Mouse (Mus musculus): Measurements from ENCODE around the gene Terb2.
"Not testable (repeated sequence)": the region's sequence is repeated elsewhere in the genome, so short reads cannot be mapped to it uniquely, and the experiment has no call there.

The Terb2 gene

DNA sequence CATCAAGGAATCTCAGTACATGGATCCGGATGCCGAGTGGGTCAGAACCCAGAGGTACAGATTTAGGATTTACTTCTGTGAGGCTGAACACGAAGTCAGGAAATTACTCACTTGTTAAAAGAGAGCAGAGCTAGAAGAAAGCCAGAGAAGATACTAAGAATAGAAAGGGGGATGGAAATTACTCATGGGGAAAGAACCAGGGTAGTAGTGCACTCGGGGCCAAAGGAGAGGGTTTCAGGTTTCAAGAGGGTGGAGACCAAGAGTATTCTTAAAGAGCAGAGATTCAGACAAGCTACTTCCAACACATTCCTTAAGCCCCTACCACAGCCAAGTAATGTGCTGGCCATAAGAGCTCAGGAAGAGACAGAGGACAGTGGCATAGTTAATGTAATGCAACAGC lies 24.5 kb upstream of the Terb2 start:
- no peak for DNase-seq (ENCODE audit: low spot score in 2 of 2)

DNA sequence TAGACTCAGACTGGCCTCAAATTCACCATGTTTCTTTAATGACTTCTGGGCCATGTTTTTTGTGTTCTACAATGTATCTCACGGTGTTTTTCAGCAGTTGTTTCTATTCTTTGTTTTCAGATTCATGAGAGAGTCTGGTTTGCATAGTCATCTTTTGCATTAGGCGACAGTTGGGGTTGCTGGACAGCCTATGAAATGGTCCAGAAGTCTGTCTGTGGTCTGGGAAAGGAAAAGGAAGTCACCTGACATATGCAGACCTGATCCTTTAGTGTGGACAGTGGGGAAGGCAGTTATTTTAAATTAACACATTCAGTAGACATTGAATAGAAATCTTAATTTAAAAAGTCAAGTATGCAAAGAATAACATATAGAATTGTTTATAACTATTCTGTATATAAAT lies 23.5 kb upstream of the Terb2 start:
- no peak for DNase-seq (ENCODE audit: low spot score in 2 of 2)

DNA sequence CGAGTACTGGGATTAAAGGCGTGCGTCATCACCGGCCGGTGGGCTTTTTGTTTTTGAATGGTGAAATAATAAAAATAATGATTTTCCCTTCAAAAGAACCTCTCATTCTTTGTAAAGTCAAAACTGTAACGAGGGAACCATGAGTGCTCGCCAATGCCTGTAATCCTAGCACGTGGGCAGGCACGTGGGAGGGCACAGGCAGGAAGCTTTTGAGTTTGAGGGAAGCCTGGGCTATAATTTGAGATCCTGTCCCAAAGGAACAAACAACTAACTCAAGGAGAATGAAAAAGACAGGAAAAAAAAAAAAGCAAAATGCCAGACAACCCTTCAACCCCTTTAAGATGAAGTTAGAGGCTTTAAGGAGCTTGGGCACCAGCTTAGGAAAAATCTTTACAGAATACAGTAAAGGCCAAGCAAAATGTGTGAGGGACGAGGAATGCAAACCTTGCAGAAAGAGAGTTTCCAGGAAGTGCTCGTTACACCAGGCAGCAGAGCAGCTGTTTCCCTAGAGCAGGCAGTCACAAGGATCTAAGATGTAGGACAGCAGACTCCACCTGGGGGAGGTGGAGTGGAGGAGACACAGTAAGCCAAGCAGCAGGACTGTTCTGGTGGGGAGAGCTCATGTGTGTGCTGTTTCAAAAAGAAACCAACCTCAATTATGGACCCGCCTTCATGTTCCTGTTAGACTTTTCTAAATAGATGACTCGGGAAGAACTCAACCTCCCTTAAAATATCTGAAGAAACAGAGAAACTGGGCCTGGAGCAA lies 22.5 kb upstream of the Terb2 start:
- DNase-seq (ENCODE audit: low spot score in 2 of 2) = no peak

DNA sequence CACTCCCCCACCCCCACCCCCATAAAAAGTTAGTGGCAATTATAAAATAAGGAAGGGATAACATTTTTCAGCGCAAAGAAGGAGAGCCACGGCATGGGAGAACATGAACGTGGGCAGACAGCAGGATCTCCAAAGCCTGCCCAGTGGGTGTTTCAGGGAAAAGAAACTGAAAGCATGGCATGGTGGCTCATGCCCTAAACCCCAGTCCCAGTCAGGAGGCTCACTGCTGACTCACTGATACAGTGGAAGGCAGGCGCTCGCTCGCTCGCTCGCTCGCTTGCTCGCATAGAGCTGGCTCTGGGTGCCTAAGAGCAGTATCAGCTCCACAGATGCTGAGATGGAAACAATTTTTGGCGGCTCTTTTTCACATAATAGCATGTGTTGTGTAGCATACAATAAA lies 21.8 kb upstream of the Terb2 start:
- no peak for DNase-seq (ENCODE audit: low spot score in 2 of 2)

DNA sequence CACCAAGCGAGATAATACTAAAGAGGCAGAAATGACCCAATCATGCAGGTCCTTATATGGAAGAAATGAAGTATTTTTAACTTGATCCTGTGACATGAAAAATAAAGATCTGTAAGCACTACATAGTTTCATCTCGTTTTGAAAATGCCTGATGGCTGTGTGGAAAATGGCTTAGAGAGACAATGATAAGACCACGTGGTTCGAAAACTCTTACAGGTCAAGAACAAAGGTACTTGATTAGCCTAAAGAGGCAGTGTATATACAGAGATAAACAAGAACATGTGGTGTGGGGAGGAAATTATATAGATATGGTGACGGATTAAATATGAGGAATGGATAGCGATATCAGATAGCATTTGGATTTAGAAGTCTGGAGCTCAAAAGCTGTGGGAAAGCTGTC lies 14.8 kb upstream of the Terb2 start:
- no peak for DNase-seq (ENCODE audit: low spot score in 2 of 2)

DNA sequence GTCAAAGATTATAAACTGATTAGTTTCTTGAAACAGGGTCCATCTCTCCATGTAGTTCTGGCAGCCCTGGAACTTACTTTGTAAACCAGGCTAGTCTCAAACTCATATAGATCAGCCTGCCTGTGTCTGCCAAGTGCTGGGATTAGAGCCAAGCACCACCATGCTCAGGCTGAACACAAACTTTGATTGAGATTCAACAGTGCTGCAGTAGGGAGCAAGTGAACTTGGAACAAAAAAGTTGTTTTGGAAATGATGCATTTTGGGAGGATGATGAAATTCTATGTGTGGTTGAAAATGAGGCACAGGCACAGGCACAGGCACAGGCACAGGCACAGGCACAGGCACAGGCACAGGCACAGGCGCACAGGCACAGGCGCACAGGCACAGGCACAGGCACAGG lies 13.9 kb upstream of the Terb2 start:
- no peak for DNase-seq (ENCODE audit: low spot score in 2 of 2)

DNA sequence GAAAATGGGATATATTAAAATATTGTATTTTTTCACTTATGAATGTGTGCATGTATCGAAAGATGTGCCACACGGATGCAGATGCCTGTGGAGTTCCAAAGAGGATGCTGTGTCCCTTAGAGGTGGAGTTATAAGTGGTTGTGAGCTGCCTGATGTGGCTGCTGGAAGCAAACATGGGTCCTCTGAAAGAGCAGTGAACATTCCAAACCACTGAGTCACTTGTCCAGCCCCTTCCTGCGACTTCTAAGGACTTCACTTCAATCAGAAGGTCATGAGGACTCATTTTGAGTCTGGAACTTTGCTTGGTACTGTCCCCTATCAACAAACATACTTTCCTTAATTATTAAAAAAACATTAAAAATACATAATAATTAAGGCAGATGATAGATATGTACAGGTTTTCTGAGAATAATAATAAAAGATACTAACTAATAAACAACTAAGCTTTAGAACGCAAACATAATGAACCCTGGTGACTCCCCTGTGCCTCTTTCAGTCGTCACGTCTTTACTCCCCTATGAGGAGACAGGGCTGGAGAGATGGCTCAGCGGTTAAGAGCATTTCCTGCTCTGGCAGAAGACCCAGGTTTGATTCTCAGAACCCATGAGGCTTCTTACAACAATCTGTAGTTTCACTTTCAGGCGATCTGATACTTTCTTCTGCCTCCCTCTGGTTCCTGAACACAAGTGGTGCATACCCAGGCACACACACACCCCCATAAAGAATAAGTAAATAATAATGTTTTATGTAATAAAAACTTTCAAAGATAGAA lies 5.8 kb upstream of the Terb2 start:
- no peak for DNase-seq (ENCODE audit: low spot score in 2 of 2)

DNA sequence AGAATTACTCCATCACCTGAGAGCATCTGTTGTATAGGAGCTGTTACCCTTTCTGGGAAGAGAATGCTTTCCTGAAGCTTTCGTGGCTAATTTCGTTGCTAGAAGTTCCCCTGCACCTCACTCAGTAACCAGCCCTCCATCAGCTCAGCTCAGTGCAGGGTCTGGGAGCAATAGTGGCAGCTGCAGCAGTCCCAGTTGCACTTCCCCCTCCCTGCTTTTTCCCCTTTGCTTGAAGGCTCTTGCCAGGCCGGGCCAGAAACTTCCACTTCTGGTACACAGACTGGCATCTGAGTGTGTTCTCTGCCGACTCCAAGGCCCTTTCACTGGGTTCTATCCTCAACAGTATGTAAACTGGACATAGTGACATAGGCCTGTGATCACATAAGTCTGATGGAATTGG lies 986 bp upstream of the Terb2 start:
- DNase-seq (ENCODE audit: low spot score in 2 of 2) = no peak

DNA sequence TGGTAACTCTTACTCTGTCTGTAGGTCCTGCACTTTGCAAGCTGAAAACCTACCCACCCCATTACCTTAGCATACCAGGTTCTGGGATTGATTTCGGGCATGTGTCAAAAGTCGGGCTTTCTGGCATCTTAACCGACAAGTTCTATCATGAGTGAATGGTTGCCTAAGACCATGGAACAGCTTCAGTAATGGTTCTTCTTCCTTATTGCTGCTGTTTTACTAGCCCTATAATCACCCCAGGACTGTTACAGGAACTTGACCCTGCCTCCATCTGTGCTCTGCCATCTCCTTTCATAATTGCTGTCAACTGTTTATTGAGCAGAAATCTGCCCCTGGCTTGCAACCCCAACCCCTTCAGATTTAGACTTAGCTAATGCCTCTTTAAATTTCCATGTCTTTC lies 679 bp downstream of the Terb2 start:
- no peak for DNase-seq (ENCODE audit: low spot score in 2 of 2)

DNA sequence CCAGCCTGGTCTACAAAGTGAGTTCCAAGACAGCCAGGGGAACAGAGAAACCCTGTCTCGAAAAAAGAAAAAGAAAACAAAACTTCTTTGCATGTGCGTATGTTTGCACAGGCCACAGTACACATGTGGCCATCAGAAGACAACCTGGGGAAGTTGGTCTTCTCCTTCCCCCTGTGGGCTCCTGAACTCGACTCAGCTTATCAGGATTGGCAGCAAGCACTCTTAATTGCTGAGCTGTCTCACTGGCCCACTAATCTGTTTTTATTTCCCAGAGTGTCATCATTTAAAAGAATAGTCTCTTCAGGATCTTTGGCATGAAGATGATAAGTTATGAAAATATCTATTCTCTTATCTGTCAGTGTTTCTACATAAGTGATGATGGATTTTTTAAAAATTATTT lies 5.8 kb downstream of the Terb2 start:
- DNase-seq (ENCODE audit: low spot score in 2 of 2) = no peak

DNA sequence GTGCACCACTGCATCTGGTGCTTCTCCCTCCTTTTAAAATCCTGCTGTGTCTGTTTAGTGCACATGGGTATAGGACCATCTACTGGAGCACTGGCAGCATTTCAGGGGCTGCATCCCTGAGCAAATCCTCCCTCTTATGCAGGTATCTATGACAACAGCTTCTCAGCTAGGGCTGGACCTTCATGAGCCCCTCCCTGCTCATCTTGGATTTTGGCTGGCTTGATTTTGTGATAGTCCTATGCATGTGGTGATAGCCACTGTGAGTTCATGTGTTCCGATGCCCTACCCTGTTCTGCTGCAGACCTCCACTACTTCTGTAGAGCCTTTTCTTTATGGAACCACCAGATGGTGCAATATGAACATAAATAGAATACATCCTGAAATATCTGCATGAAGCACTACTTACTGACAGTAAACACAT lies 8.4 kb downstream of the Terb2 start:
- DNase-seq (ENCODE audit: low spot score in 2 of 2) = no peak

DNA sequence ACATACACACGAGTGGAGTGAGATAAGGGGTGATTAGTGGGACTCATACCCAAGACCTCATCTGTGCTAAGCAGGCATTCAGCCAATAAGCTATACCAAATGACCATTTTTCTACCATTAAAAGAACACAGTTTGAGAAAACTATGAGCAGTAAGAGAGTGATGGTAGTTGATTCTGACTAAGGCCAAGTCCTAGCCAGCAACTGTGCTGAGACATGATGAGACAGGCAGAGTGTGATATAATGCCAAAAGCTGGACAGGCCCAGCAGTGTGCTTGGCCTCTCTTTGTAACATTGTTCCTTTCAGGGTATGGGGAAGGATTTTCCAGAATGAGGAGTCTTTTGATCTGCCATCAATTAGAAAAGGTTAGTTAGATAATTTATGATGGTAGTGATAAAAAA lies 15.4 kb downstream of the Terb2 start:
- no peak for DNase-seq (ENCODE audit: low spot score in 2 of 2)

DNA sequence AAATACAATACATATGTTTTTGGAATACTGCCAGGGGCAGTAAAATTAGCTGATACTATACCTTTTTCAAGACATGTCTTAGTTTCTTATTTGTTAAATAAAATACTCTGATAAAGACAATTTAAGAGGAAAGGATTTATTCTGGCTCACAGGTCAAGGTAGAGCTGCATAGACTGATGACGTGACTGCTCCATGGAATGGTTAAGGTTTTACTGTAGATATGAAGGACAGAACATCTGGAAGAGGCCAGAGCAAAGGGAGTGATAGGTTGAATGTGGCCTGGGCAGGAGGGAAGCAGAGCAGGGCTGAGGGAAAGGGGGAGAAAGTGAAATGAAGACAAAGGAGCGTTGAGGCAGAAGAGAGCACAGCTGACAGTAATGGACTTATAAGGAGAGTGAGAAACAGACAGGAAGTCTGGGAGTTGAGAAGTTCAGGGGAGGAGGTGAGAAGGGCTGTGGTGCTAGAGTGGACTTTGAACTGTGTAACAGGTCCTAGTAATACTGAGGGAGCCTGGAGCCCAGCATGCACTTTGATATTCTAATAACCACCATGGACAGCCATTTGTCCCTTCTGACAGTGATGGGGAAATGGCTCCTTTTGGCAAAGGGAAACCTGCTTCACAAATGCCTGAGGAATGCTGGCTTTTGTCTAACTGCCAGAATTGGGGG lies 20.5 kb downstream of the Terb2 start:
- no peak for DNase-seq (ENCODE audit: low spot score in 2 of 2)

DNA sequence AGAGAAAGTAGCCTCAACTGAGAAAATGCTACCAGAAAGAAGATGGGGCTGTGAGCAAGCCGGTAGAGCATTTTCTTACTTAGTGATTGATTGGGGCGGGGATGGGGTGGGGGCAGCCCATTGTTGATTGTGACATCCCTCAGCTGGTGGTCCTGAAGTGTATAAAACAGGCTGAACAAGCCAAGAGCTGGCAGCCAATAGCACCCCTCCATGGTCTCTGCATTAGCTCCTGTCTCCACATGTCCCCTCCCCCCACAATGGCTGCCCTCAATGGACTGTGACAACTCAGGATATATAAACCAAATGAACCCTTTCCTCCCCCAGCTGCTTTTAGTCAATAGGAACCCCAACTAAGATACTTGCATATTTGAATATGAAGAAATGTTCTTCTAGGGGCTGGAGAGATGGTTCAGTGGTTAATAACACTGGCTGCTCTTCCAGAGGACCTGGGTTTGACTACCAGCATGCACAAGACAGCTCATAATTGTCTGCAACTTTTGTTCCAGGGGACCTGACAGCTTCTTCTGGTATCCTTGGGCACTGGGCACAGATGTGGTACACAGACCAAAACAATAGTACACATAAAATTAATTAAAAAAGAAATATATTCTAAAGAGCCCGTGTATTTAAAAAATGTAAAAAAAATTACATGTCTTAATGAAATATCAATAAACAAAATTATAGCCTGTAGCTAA lies 24.6 kb downstream of the Terb2 start:
- no peak for DNase-seq (ENCODE audit: low spot score in 2 of 2)

DNA sequence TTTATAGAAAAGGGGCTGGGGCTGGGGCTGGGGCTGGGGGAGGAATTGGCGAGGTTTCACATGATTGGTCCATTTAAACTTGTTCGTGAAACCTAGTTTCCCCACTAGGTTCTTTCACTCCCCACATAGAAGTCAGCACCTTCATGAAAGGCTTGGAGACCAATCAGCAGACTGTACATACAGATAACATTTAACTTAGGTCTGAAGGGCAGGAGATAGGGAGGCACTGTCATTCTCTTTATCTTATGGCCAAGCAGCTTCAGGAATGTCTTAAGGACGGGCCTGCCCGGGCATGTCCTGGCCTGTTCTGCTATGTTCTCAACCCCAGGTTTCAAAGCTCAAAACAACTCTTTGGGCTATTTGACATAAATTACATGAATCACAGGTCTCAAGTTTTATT lies 31.0 kb downstream of the Terb2 start:
- DNase-seq (ENCODE audit: low spot score in 2 of 2) = not testable (repeated sequence)

DNA sequence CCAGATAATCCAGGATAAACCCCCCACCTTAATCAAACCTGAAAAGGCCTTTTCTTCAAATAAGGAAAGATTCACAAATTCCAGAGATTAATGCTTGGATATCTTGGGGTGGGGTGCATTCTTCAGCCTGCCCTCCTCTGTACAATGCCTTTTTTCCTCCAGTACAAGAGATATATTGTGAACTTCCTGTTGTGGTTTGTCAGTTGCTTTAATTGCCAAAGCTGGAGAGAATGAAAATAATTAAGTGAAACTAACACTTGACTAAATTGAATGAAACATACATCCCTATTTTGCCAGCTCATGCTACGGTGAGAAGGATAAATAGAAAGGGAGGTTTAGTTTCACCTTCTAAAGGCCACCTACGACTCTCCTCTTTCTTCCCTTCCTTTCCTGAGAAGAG lies 32.2 kb downstream of the Terb2 start:
- DNase-seq (ENCODE audit: low spot score in 2 of 2) = no peak

DNA sequence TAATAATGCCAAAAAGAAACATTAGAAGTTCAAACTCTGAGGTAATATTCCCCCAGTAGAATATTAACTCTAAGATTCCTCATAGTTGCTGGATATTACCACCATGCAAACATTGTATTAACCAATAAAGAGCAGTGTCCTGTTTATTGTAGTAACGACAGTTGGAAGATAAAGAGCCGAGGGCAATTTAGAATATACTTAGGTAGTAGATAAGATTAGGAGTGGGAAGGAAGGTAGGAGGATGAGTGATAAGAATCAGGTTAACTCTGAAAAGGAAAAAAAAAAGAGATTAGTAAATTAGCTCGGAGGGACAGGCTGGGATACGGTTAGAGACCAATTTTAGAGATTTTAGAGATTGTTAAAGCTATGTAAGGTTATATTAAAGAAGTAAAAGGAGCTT lies 35.3 kb downstream of the Terb2 start:
- no peak for DNase-seq (ENCODE audit: low spot score in 2 of 2)

DNA sequence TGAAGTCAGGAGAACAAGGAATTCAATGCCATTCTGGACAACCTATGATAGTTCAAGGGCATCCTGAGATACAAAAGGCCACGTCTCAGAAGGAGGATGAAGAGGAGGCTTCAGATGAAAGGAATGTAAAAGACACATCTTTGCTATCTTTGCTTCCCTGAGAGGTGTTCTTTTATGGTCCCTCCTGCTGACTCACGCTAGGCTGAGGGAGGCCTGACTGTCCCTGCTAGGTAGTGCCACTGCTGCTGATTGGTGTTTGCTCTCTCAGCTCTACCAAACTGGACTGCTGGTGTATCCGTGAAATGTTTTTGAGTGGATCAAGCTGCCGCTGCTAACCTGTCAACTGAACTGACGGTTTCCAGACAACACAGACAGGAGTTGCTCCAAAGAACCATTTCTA lies 35.7 kb downstream of the Terb2 start:
- no peak for DNase-seq (ENCODE audit: low spot score in 2 of 2)

DNA sequence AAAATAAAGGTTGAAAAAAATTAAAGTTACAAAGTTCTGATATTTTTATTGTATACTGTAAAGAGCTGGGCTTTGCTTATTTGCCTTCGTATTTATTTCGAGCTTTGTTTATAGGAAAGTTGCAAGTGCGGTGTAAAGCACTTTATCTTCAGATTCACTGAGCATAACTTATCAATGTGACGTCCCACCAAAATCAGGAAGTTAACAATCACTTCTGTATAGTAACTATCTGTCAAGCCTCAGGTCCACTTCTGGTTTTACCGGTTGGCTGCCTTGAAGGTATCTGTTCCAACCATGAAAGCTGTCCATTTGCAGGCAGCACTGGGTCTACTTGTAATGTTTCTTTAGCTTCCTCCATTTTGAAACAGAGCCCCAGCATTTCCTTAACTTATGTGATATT lies 36.2 kb downstream of the Terb2 start:
- DNase-seq (ENCODE audit: low spot score in 2 of 2) = no peak

DNA sequence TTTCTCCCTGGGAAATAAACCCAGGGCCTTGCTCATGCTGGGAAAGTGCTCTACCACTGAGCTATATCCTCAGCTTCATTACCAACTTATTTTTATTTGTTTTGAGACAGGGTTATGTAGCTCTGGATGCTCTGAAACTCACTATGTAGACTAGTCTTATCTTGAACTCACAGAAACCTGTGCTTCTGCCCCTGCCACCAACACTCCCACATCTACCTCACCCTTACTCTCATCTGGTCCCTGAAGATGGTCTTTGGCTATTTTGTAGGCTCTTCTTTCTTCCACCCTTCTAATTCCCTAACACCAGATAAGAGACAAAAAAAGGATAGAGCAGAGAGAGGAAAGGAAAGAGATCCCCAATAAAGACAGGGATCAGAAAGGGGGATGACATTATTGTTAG lies 37.6 kb downstream of the Terb2 start:
- DNase-seq (ENCODE audit: low spot score in 2 of 2) = no peak

DNA sequence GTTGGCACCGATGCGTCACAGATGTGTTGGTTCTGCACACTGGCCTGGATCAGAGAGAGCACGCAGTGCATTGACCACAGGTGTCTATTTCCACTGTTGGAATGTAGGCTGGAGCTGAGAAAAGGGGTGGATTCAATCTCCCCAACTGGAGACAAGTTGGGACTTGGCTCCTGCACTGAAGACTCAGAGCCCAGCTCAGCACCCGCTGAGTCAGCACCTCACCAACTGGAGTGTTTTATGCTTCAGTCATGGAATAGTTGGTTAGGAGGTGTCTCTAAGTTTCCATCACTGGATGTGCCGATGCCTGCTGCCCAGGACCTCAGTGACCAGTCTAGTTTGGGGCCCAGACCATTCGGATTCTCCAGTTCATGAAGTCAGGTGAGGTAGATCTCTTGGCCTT lies 44.3 kb downstream of the Terb2 start:
- DNase-seq (ENCODE audit: low spot score in 2 of 2) = peak in 1 of 2 experiments; percentile 29

DNA sequence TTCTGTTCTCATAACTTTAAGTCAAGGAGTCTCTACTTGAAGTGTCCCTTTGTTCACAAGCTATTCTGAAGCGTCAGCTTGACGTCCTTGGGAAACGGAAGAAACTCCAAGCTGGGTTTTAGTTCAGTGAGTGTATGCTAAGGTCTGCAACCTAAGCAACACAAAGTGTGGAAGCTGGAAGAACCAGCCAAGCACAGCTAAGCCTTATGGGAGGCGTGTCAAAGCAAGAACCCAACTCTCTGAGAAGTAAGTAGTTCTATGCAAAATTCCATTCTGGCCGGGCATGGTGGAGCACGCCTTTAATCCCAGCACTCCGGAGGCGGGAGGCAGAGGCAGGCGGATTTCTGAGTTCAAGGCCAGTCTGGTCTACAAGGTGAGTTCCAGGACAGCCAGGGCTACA lies 45.5 kb downstream of the Terb2 start:
- DNase-seq (ENCODE audit: low spot score in 2 of 2) = no peak

Data from urinary bladder, adult 18-20 months (tissue).